Mouse (Mus musculus): ENCODE measurements around the gene Vps37b. TPM values are rescaled to one million over a fixed set of nuclear protein-coding genes. Genes with fewer than 3 reads are reported as not detected.

Gene Vps37b
- polyA plus RNA-seq, 1 experiment from 2014 or later = 37.7 TPM

DNA sequence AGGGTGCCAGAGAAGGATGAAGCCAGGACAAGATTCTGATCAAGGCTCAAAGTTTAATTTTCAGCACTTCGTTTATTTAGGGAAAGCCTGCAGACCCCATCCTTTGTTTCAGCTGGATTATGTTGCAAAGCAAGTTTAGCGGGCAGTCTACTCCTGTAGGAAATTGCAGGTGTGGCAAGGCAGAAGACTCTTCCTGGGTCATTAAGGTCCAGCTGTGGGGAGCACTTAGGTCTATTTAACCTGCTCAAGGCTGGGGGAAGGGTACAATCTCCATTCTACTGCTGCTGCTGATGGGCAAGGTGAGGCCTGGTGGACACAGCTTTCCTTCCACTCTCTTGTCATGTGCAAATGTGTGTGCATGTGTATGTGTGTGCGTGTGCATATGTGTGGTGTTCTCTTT, 73.1 kb downstream of the Vps37b start:
- WGBS = 60% methylated on average over 3 of the region's 3 CpGs
- H3K4me3 ChIP-seq (replicated peaks) = no peak overlapping the region
- H3K4me2 ChIP-seq (replicated peaks) = no peak overlapping the region
- H3K27ac ChIP-seq (replicated peaks) = no peak overlapping the region
- no peaks in the 10 kb centered on the region for H3K9me3 ChIP-seq (replicated peaks)
- H3K9ac ChIP-seq = no peak overlapping the region
- no peak for ATAC-seq (ENCODE audit: insufficient number of reproducible peaks, low FRiP score, low TSS enrichment, low read depth)
- H3K4me1 ChIP-seq = no peaks in the 10 kb centered on the region
- no peaks in the 10 kb centered on the region for H3K27me3 ChIP-seq
- no peaks in the 10 kb centered on the region for H3K36me3 ChIP-seq

DNA sequence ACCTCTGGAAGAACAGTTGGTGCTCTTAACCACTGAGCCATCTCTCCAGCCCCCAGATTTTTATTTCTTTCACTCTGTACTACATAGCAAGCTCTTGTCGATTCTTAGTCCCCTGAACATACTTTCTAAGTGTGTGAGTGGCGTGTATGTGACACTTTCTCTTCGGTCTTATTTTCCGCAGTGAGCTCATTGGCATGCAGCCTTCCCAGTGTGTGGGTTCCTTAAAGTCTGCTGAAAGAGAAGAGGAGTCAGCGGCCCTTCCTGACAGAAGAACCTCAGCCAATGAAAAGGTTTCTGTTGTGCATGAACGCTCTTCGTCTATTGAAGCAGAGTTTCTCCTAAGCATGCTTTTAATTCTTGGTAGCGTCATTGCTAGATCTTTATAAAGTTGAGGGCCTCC, 74.9 kb downstream of the Vps37b start:
- H3K27me3 ChIP-seq = no peaks in the 10 kb centered on the region

More for the DNA sequence above, 74.9 kb downstream of the Vps37b start:
- Histone ChIP-seq H3K4me3 (replicated peaks) (no peak overlapping the region), H3K9me3 (replicated peaks) (no peaks in the 10 kb centered on the region), H3K9ac (no peak overlapping the region), H3K4me1 (no peaks in the 10 kb centered on the region), H3K4me2 (replicated peaks) (no peak overlapping the region), H3K36me3 (no peaks in the 10 kb centered on the region), H3K27ac (replicated peaks) (no peak overlapping the region)
- ATAC-seq (ENCODE audit: insufficient number of reproducible peaks, low FRiP score, low TSS enrichment, low read depth) = no peak
- WGBS = 90% methylated on average over 8 of the region's 8 CpGs

Small RNA genes lying within 50 kb of the gene (microRNA-seq; reads per million reads assigned to microRNA genes)
- not detected for gene Mir7032 (ENCODE audit: borderline number of aligned reads)

Other genes starting within 250 kb of the Vps37b start
- gene Hcar2, start 166.8 kb downstream of the Vps37b start, polyA plus RNA-seq (2015; fragmentation: Nextera tagmentation; extraction: Ambion mirVana) = 5.0 and 7.5 TPM in 2 replicates
- gene Hcar1, start 152.2 kb downstream of the Vps37b start, polyA plus RNA-seq (2015; fragmentation: Nextera tagmentation; extraction: Ambion mirVana) = 0.76 and 0.97 TPM in 2 replicates
- 128 TPM in 2 replicates for gene Denr, start 125.1 kb downstream of the Vps37b start, polyA plus RNA-seq (2015; fragmentation: Nextera tagmentation; extraction: Ambion mirVana)
- gene Gm43518, start 104.9 kb downstream of the Vps37b start, polyA plus RNA-seq (2015; fragmentation: Nextera tagmentation; extraction: Ambion mirVana) = 1.9 and 2.9 TPM in 2 replicates
- gene Ccdc62, start 101.6 kb downstream of the Vps37b start, polyA plus RNA-seq (2015; fragmentation: Nextera tagmentation; extraction: Ambion mirVana) = 5.4 and 7.5 TPM in 2 replicates
- gene Hip1r, start 58.6 kb downstream of the Vps37b start, polyA plus RNA-seq (2015; fragmentation: Nextera tagmentation; extraction: Ambion mirVana) = 14.2 and 16.1 TPM in 2 replicates
- gene Abcb9, start 63.5 kb upstream of the Vps37b start, polyA plus RNA-seq (2015; fragmentation: Nextera tagmentation; extraction: Ambion mirVana) = 2.4 and 2.9 TPM in 2 replicates
- 21.8 and 25.7 TPM in 2 replicates for gene Ogfod2, start 80.0 kb upstream of the Vps37b start, polyA plus RNA-seq (2015; fragmentation: Nextera tagmentation; extraction: Ambion mirVana)
- 96.2 and 103 TPM in 2 replicates for gene Arl6ip4, start 83.8 kb upstream of the Vps37b start, polyA plus RNA-seq (2015; fragmentation: Nextera tagmentation; extraction: Ambion mirVana)
- gene Pitpnm2, start 217.5 kb upstream of the Vps37b start, polyA plus RNA-seq (2015; fragmentation: Nextera tagmentation; extraction: Ambion mirVana) = 5.0 and 5.9 TPM in 2 replicates

Data from embryonic facial prominence, embryonic 15.5 days (tissue).